Mouse (Mus musculus) kidney, adult 9 months (tissue): ENCODE data around the gene Osbpl10.
"Not testable (repeated sequence)": the region's sequence is repeated elsewhere in the genome, so short reads cannot be mapped to it uniquely, and the experiment has no call there.

Source experiments
- DNase-seq: peaks from one replicate; pipeline ENCODE4 v3.0.0; 2022

Osbpl10 gene

GRCm38 (mm10) chr9:114978281-114979111 is at the start of gene Osbpl10:
Osbpl10 (plus strand) TSS chr9:114978569.
- DNase-seq: peak; percentile 92

- DNase-seq: peak; percentile 91
Observed at GRCm38 (mm10) chr9:114930464-114931090, 47.8 kb upstream of the Osbpl10 start.

- DNase-seq: peak; percentile 54
Observed at GRCm38 (mm10) chr9:114932607-114933006, 45.8 kb upstream of the Osbpl10 start.

- DNase-seq: no peak
Observed at GRCm38 (mm10) chr9:114933037-114933722, 45.2 kb upstream of the Osbpl10 start.

GRCm38 (mm10) chr9:114933723-114934171 is 44.6 kb upstream of the Osbpl10 start, which contains the start of gene Gpd1l:
Gpd1l (minus strand) TSS chr9:114933987.
- peak; percentile 99 for DNase-seq

- no peak for DNase-seq
Observed at GRCm38 (mm10) chr9:114934231-114934630, 44.1 kb upstream of the Osbpl10 start.

- no peak for DNase-seq
Observed at GRCm38 (mm10) chr9:114935321-114935720, 43.0 kb upstream of the Osbpl10 start.

GRCm38 (mm10) chr9:114936687-114937086 is 41.7 kb upstream of the Osbpl10 start:
- DNase-seq: no peak

- no peak for DNase-seq
Observed at GRCm38 (mm10) chr9:114944642-114945041, 33.7 kb upstream of the Osbpl10 start.

GRCm38 (mm10) chr9:114945576-114945975 is 32.8 kb upstream of the Osbpl10 start:
- no peak for DNase-seq

- DNase-seq: no peak
Observed at GRCm38 (mm10) chr9:114948395-114948794, 30.0 kb upstream of the Osbpl10 start.

- no peak for DNase-seq
Observed at GRCm38 (mm10) chr9:114952866-114953265, 25.5 kb upstream of the Osbpl10 start.

- no peak for DNase-seq
Observed at GRCm38 (mm10) chr9:114955340-114955739, 23.0 kb upstream of the Osbpl10 start.

- DNase-seq: peak; percentile 66
Observed at GRCm38 (mm10) chr9:114956945-114957344, 21.4 kb upstream of the Osbpl10 start.

GRCm38 (mm10) chr9:114960043-114960789 is 18.2 kb upstream of the Osbpl10 start:
- peak; percentile 46 for DNase-seq

- no peak for DNase-seq
Observed at GRCm38 (mm10) chr9:114960844-114961243, 17.5 kb upstream of the Osbpl10 start.

GRCm38 (mm10) chr9:114964093-114964492 is 14.3 kb upstream of the Osbpl10 start:
- no peak for DNase-seq

GRCm38 (mm10) chr9:114966286-114966685 is 12.1 kb upstream of the Osbpl10 start:
- DNase-seq: not testable (repeated sequence)

GRCm38 (mm10) chr9:114977461-114978280 is 698 bp upstream of the Osbpl10 start:
- DNase-seq: no peak

- peak; percentile 37 for DNase-seq
Observed at GRCm38 (mm10) chr9:114979969-114980368, 1.6 kb downstream of the Osbpl10 start.

GRCm38 (mm10) chr9:114982689-114983360 is 4.5 kb downstream of the Osbpl10 start, which contains the start of gene Rps27rt:
Rps27rt (minus strand) TSS chr9:114982739.
- DNase-seq: no peak
